Mouse (Mus musculus) neural tube, embryonic 11.5 days (tissue): ENCODE data around the gene Ifnz. TPM values are rescaled to one million over a fixed set of nuclear protein-coding genes. Genes with fewer than 3 reads are reported as not detected.

ENCODE experiments used
- ATAC-seq: fragments of 200-750 bp; cut with Nextera tagmentation; 2 replicates; pipeline ENCODE4 v1.8.0; 2017; ENCODE audit warnings: moderate number of reproducible peaks, mild to moderate bottlenecking, moderate TSS enrichment, moderate library complexity; ENCODE audit not compliant: insufficient read depth, low FRiP score, low TSS enrichment
- DNase-seq: peaks from one replicate; pipeline ENCODE4 v3.0.0-alpha.2; 2015; ENCODE audit warnings: low spot score
- H3K27ac ChIP-seq: fragments of 300-500 bp; sonication (generic); 2 replicates; pipeline ENCODE4 v1.5.1; 2014; ENCODE audit warnings: low read depth, mild to moderate bottlenecking, low read length
- H3K27me3 ChIP-seq: fragments of 300-500 bp; sonication (generic); 2 replicates; pipeline ENCODE4 v1.6.1; 2014; ENCODE audit warnings: mild to moderate bottlenecking, low read length, mixed read lengths; ENCODE audit not compliant: control insufficient read depth, insufficient read depth
- H3K36me3 ChIP-seq: fragments of 300-500 bp; sonication (generic); 2 replicates; pipeline ENCODE4 v1.6.1; 2014; ENCODE audit warnings: mild to moderate bottlenecking, low read length, moderate library complexity, mixed read lengths; ENCODE audit not compliant: control insufficient read depth, insufficient read depth
- H3K4me1 ChIP-seq: fragments of 300-500 bp; sonication (generic); 2 replicates; pipeline ENCODE4 v1.6.1; 2014; ENCODE audit warnings: low read length, mixed read lengths; ENCODE audit not compliant: control insufficient read depth, insufficient read depth
- H3K4me2 ChIP-seq: fragments of 300-500 bp; sonication (generic); 2 replicates; pipeline ENCODE4 v1.6.1; 2014; ENCODE audit warnings: low read depth, mild to moderate bottlenecking, moderate library complexity
- H3K4me3 ChIP-seq: fragments of 300-500 bp; sonication (generic); 2 replicates; pipeline ENCODE4 v1.5.1; 2014; ENCODE audit warnings: low read depth, low read length
- H3K9ac ChIP-seq: fragments of 300-500 bp; sonication (generic); 2 replicates; pipeline ENCODE4 v1.6.1; 2014; ENCODE audit warnings: mild to moderate bottlenecking, low read length
- H3K9me3 ChIP-seq: fragments of 300-500 bp; sonication (generic); 2 replicates; pipeline ENCODE4 v1.6.1; 2016; ENCODE audit warnings: low read length; ENCODE audit not compliant: control insufficient read depth
- WGBS: fragments of 180-500 bp; shearing (Covaris S2); extraction: QIAGEN DNeasy Blood & Tissue Kit; methylation state at CpG from one replicate; pipeline ENCODE4 v1.1.7; 2014; 5-methylcytosine and 5-hydroxymethylcytosine counted together
- polyA plus RNA-seq: library from polyadenylated mRNA; unstranded; fragments of >200 nt; fragmentation: Nextera tagmentation; extraction: Ambion mirVana; gene quantifications from 2 replicates; pipeline ENCODE4 v1.2.1, GENCODE M21; 2014

Ifnz gene
- polyA plus RNA-seq, 1 experiment from 2014 or later, result not detected

DNA sequence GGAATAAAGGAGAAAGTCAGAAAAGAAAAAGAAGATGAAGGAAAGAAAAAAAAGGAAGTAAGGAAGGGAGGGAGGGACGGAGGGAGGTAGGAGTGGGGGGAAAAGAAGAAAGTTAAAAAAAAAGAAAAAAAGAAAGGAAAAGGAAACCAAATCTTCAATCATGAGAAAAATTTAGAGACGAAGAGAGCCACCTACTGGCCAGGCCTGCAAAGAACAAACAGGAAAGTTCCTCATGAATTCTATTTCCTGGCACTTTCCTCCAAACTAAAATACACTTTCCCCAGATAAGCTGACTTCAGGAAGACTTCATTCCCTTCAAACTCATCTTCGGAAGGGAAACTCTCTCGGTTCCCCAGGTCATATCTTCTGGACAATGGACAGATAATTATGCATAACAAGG, 48.6 kb downstream of the Ifnz start:
- no peaks in the 10 kb centered on the region for H3K9me3 ChIP-seq
- H3K9ac ChIP-seq, result no peak overlapping the region
- H3K4me2 ChIP-seq, result no peak overlapping the region
- H3K27me3 ChIP-seq, result no peaks in the 10 kb centered on the region
- no peak overlapping the region for H3K4me3 ChIP-seq
- ATAC-seq, result no peak
- no peak overlapping the region for H3K27ac ChIP-seq
- WGBS, result 31% methylated on average over 4 of the region's 4 CpGs
- no peak for DNase-seq
- no peaks in the 10 kb centered on the region for H3K4me1 ChIP-seq
- no peaks in the 10 kb centered on the region for H3K36me3 ChIP-seq

Other genes with a start within 250 kb of the Ifnz start
- not detected in 2 replicates for gene Ifna15, start 223.9 kb upstream of the Ifnz start, polyA plus RNA-seq
- not detected in 2 replicates for gene Ifna14, start 210.3 kb upstream of the Ifnz start, polyA plus RNA-seq
- gene Ifna9, start 189.7 kb upstream of the Ifnz start, polyA plus RNA-seq, result not detected in 2 replicates
- not detected in 2 replicates for gene Ifna12, start 178.8 kb upstream of the Ifnz start, polyA plus RNA-seq
- not detected in 2 replicates for gene C87499, start 147.7 kb upstream of the Ifnz start, polyA plus RNA-seq
- gene Ifna13, start 137.7 kb upstream of the Ifnz start, polyA plus RNA-seq, result not detected in 2 replicates
- gene Ifna16, start 105.2 kb upstream of the Ifnz start, polyA plus RNA-seq, result not detected in 2 replicates
- gene Ifna2, start 98.2 kb upstream of the Ifnz start, polyA plus RNA-seq, result not detected in 2 replicates
- not detected in 2 replicates for gene Ifnab, start 90.8 kb upstream of the Ifnz start, polyA plus RNA-seq
- 1.9 and 2.1 TPM in 2 replicates for gene Gm26566, start 60.3 kb upstream of the Ifnz start, polyA plus RNA-seq
- gene Klhl9, start 59.7 kb upstream of the Ifnz start, polyA plus RNA-seq, result 151 and 152 TPM in 2 replicates
- gene Gm13271, start 27.3 kb upstream of the Ifnz start, polyA plus RNA-seq, result 0.53 TPM in 1 of 2 replicates, not detected in the other
- not detected in 2 replicates for gene Gm13283, start 22.0 kb upstream of the Ifnz start, polyA plus RNA-seq
- gene Gm13290, start 8.3 kb upstream of the Ifnz start, polyA plus RNA-seq, result 0.31 and 0.46 TPM in 2 replicates
- not detected in 2 replicates for gene Gm13289, start 5.2 kb upstream of the Ifnz start, polyA plus RNA-seq
- gene Gm13272, start 2.3 kb upstream of the Ifnz start, polyA plus RNA-seq, result not detected in 2 replicates
- gene Gm13276, start 3.6 kb downstream of the Ifnz start, polyA plus RNA-seq, result not detected in 2 replicates
- gene Gm13277, start 6.5 kb downstream of the Ifnz start, polyA plus RNA-seq, result not detected in 2 replicates
- not detected in 2 replicates for gene Gm13278, start 9.4 kb downstream of the Ifnz start, polyA plus RNA-seq
- not detected in 2 replicates for gene Gm13275, start 12.4 kb downstream of the Ifnz start, polyA plus RNA-seq
- gene Gm13279, start 15.3 kb downstream of the Ifnz start, polyA plus RNA-seq, result not detected in 2 replicates
- gene Gm13285, start 17.5 kb downstream of the Ifnz start, polyA plus RNA-seq, result 0.19 TPM in 1 of 2 replicates, not detected in the other
- not detected in 2 replicates for gene Gm13287, start 21.1 kb downstream of the Ifnz start, polyA plus RNA-seq
- gene Gm13288, start 23.4 kb downstream of the Ifnz start, polyA plus RNA-seq, result not detected in 2 replicates
- not detected in 2 replicates for gene Ifna7, start 34.1 kb downstream of the Ifnz start, polyA plus RNA-seq
- gene Ifna11, start 37.8 kb downstream of the Ifnz start, polyA plus RNA-seq, result not detected in 2 replicates
- gene Ifna6, start 45.3 kb downstream of the Ifnz start, polyA plus RNA-seq, result not detected in 2 replicates
- not detected in 2 replicates for gene Ifna5, start 53.4 kb downstream of the Ifnz start, polyA plus RNA-seq
- not detected in 2 replicates for gene Ifna4, start 59.7 kb downstream of the Ifnz start, polyA plus RNA-seq
- not detected in 2 replicates for gene Ifna1, start 68.0 kb downstream of the Ifnz start, polyA plus RNA-seq
- not detected in 2 replicates for gene Ifne, start 98.1 kb downstream of the Ifnz start, polyA plus RNA-seq